ENCODE assay signal across 8 mouse cellular contexts in genomic region chr8:124721862-124722515, GRCm38 (mm10). TPM values are rescaled to one million over a fixed set of nuclear protein-coding genes. Genes with fewer than 3 reads are reported as not detected.
DNase-seq lines count a peak whose midpoint lies in the region; ATAC-seq and TF ChIP-seq lines count a peak whose summit lies in the region.

TSS of gene Ttc13 (minus strand) at chr8:124721983.
TSS of gene Arv1 (plus strand) at chr8:124722139.

- H3K4me2 ChIP-seq in forebrain, embryonic 15.5 days (replicated peaks) = peak within 1 kb of the TSS; percentile 90

- H3K9me3 ChIP-seq in ES-E14 (ENCODE audit: control insufficient read depth, insufficient read depth, low read depth, low read length) = no peaks in the 10 kb centered on the region
- H3K9me3 ChIP-seq in forebrain, embryonic 15.5 days = no peaks in the 10 kb centered on the region

- WGBS in forebrain, embryonic 15.5 days = under 1% methylated on average over 55 of the region's 59 CpGs
- WGBS in lung, adult 2 months = under 1% methylated on average over 59 of the region's 59 CpGs

- peaks cover 4% of the 10 kb centered on the region for H3K36me3 ChIP-seq in ES-E14 (ENCODE audit: control insufficient read depth, insufficient read depth, low read length, poor library complexity, severe bottlenecking)
- H3K36me3 ChIP-seq in forebrain, embryonic 15.5 days = peaks cover 15% of the 10 kb centered on the region; the same call in 1 of the 2 replicates

- peaks cover 5 to 6% of the 10 kb centered on the region in 2 experiments; a peak in 3 of 4 replicates for H3K4me1 ChIP-seq in ES-E14 (ENCODE audit: control insufficient read depth in 2 of 2, insufficient read depth in 2 of 2, low read length in 2 of 2, poor library complexity in 1 of 2)
- H3K4me1 ChIP-seq in forebrain, embryonic 15.5 days = peaks cover 28% of the 10 kb centered on the region
- H3K4me1 ChIP-seq in lung, adult 2 months (ENCODE audit: control insufficient read depth, insufficient read depth, low read length) = peaks cover 5% of the 10 kb centered on the region; the same call in 1 of the 2 replicates

- peak; percentile 58 for TF ChIP-seq POLR2A in lung, adult 2 months (IDR thresholded peaks at IDR 0.05; ENCODE audit: borderline replicate concordance, extremely low read depth, low read depth, low read length)

- no peaks in the 10 kb centered on the region for H3K27me3 ChIP-seq in forebrain, embryonic 15.5 days

- peak within 1 kb of the TSS; percentile 87 to 91 for H3K4me3 ChIP-seq in ES-E14 (ENCODE audit: insufficient read depth in 1 of 2, low read depth in 1 of 2, low read length in 2 of 2, poor library complexity in 1 of 2, severe bottlenecking in 1 of 2)
- peak within 1 kb of the TSS; percentile 58 for H3K4me3 ChIP-seq in forebrain, embryonic 15.5 days
- H3K4me3 ChIP-seq in lung, adult 2 months (replicated peaks; ENCODE audit: extremely low read depth, low read depth, low read length) = peak within 1 kb of the TSS; percentile 99

- peak; percentile 100 for ATAC-seq in forebrain, embryonic 15.5 days (replicated peaks)
- ATAC-seq in neutrophil, adult 5-6 weeks (ENCODE audit: extremely low read depth, insufficient number of reproducible peaks, low FRiP score, poor library complexity, severe bottlenecking) = peak; percentile 99

- H3K9ac ChIP-seq in ES-E14 (ENCODE audit: insufficient read depth, low read depth, low read length, poor library complexity, severe bottlenecking) = peak within 1 kb of the TSS; percentile 89
- peak within 1 kb of the TSS; percentile 90 for H3K9ac ChIP-seq in forebrain, embryonic 15.5 days (replicated peaks)

- in situ Hi-C loops in ES-E14 (cut with MboI; ENCODE audit: low sequenced_read_pairs in 2 of 2, unreplicated experiment in 2 of 2) = no loop called here

- no peak for TF ChIP-seq CTCF in lung, adult 2 months (IDR thresholded peaks at IDR 0.05; ENCODE audit: insufficient read depth, low read length)

- intact Hi-C loops in heart, postnatal 25 days (cut with DNase I) = no loop called here

- peak; percentile 85 for DNase-seq in ES-E14 (ENCODE audit: low read depth, low spot score)
- DNase-seq in cerebellum, adult 11-12 months = peak; percentile 98
- DNase-seq in heart, postnatal 25 days (ENCODE audit: low spot score) = peak; percentile 93
- DNase-seq in layer of hippocampus, adult 18-20 months (ENCODE audit: low spot score in 2 of 2) = peak; percentile 96 to 97
- DNase-seq in lung, adult 2 months = peak; percentile 93
- peak; percentile 94 to 95 for DNase-seq in thymus, adult 18-20 months

- peak within 1 kb of the TSS; percentile 63 for H3K27ac ChIP-seq in ES-E14 (ENCODE audit: insufficient read depth, low read depth, low read length, poor library complexity, severe bottlenecking)
- H3K27ac ChIP-seq in forebrain, embryonic 15.5 days (replicated peaks) = peak within 1 kb of the TSS; percentile 52

TF ChIP-seq in ES-E14, 5 proteins besides CTCF, POLR2A, EP300 and RAD21:
- TF ChIP-seq HCFC1 (IDR thresholded peaks at IDR 0.05; ENCODE audit: borderline replicate concordance, insufficient read depth, low read length) (peak; percentile 99), ZC3H11A (IDR thresholded peaks at IDR 0.05; ENCODE audit: borderline replicate concordance, low read depth, low read length) (no peak)
TF ChIP-seq in ES-E14: peak in this region for 1.

RNA-seq across cellular contexts. Expression of gene Ttc13, which starts in this region (rescaled TPM):
- 74.8 and 108 TPM in 2 replicates for total RNA-seq in ES-E14 (2012; rRNA removed)
- polyA plus RNA-seq in forebrain, embryonic 15.5 days (2015; fragmentation: Nextera tagmentation; extraction: Ambion mirVana) = 56.7 and 59.2 TPM in 2 replicates
- 10 to 100 TPM; 14.9 to 17.6 TPM for total RNA-seq in heart, postnatal 25 days (2021)
- total RNA-seq in layer of hippocampus, adult 18-20 months (2021) = 10 to 100 TPM; 41.3 to 41.6 TPM
- polyA plus RNA-seq in lung, adult 2 months (2012; rRNA removed) = 13.4 and 16.4 TPM in 2 replicates
- total RNA-seq in neutrophil, adult 5-6 weeks (2017) = 60.0 and 63.4 TPM in 2 replicates

RNA-seq across cellular contexts. Expression of gene Arv1, which starts in this region (rescaled TPM):
- total RNA-seq in ES-E14 (2012; rRNA removed) = 25.1 and 28.3 TPM in 2 replicates
- polyA plus RNA-seq in forebrain, embryonic 15.5 days (2015; fragmentation: Nextera tagmentation; extraction: Ambion mirVana) = 32.0 and 32.1 TPM in 2 replicates
- total RNA-seq in heart, postnatal 25 days (2021) = 1 to 10 TPM; 4.4 to 5.0 TPM
- total RNA-seq in layer of hippocampus, adult 18-20 months (2021) = 10 to 100 TPM; 12.0 to 12.8 TPM
- polyA plus RNA-seq in lung, adult 2 months (2012; rRNA removed) = 15.6 and 15.9 TPM in 2 replicates
- total RNA-seq in neutrophil, adult 5-6 weeks (2017) = 9.1 and 12.9 TPM in 2 replicates

Comparison
In these comparisons a context has a peak if more than half of its experiments do, and no peak if none do; other contexts are left out.
1. Peak in every context shown above with its lines: DNase-seq, ATAC-seq, H3K4me3 ChIP-seq and H3K27ac ChIP-seq.